Mouse (Mus musculus) ES-E14 (cell line): Measurements from ENCODE around the gene Hectd4.

ENCODE experiments used
- CHD2 ChIP-seq: IDR thresholded peaks from 2 replicates; pipeline ENCODE4 v1.6.1; 2014; ENCODE audit warnings: mild to moderate bottlenecking, low read depth, low read length, inconsistent platforms
- HCFC1 ChIP-seq: IDR thresholded peaks from 2 replicates; pipeline ENCODE4 v1.6.1; 2012; ENCODE audit warnings: low read length, inconsistent platforms, borderline replicate concordance; ENCODE audit not compliant: insufficient read depth
- ZNF384 ChIP-seq: IDR thresholded peaks from 2 replicates; pipeline ENCODE4 v1.6.1; 2012; ENCODE audit warnings: low read depth, low read length, inconsistent platforms

- TF ChIP-seq CHD2 (no peak), ZNF384 (no peak), HCFC1 (no peak)
Observed at GRCm38 (mm10) chr5:121172835-121173234, 47.2 kb upstream of the Hectd4 start.
